Mouse (Mus musculus): ENCODE data around the gene Ppm1a.

Ppm1a gene

GRCm38 (mm10) chr12:72757086-72757485 is at the start of gene Ppm1a:
TSS of gene Ppm1a (plus strand) at chr12:72757455.
- DNase-seq (ENCODE audit: low spot score in 2 of 2) = no peak

- no peak for DNase-seq (ENCODE audit: low spot score in 2 of 2)
Observed at GRCm38 (mm10) chr12:72709981-72710380, 47.3 kb upstream of the Ppm1a start.

GRCm38 (mm10) chr12:72714896-72715295 is 42.4 kb upstream of the Ppm1a start:
- DNase-seq (ENCODE audit: low spot score in 2 of 2) = no peak

- no peak for DNase-seq (ENCODE audit: low spot score in 2 of 2)
Observed at GRCm38 (mm10) chr12:72715846-72716245, 41.4 kb upstream of the Ppm1a start.

- DNase-seq (ENCODE audit: low spot score in 2 of 2) = no peak
Observed at GRCm38 (mm10) chr12:72719046-72719445, 38.2 kb upstream of the Ppm1a start.

GRCm38 (mm10) chr12:72719452-72720087 is 37.7 kb upstream of the Ppm1a start:
- DNase-seq (ENCODE audit: low spot score in 2 of 2) = no peak

GRCm38 (mm10) chr12:72721710-72722109 is 35.5 kb upstream of the Ppm1a start:
- DNase-seq (ENCODE audit: low spot score in 2 of 2) = no peak

GRCm38 (mm10) chr12:72723965-72724364 is 33.3 kb upstream of the Ppm1a start:
- no peak for DNase-seq (ENCODE audit: low spot score in 2 of 2)

- DNase-seq (ENCODE audit: low spot score in 2 of 2) = no peak
Observed at GRCm38 (mm10) chr12:72727021-72727420, 30.2 kb upstream of the Ppm1a start.

GRCm38 (mm10) chr12:72727611-72728010 is 29.6 kb upstream of the Ppm1a start:
- no peak for DNase-seq (ENCODE audit: low spot score in 2 of 2)

GRCm38 (mm10) chr12:72734112-72734511 is 23.1 kb upstream of the Ppm1a start:
- no peak for DNase-seq (ENCODE audit: low spot score in 2 of 2)

GRCm38 (mm10) chr12:72741176-72741575 is 16.1 kb upstream of the Ppm1a start:
- no peak for DNase-seq (ENCODE audit: low spot score in 2 of 2)

- no peak for DNase-seq (ENCODE audit: low spot score in 2 of 2)
Observed at GRCm38 (mm10) chr12:72744803-72745360, 12.4 kb upstream of the Ppm1a start.

- DNase-seq (ENCODE audit: low spot score in 2 of 2) = no peak
Observed at GRCm38 (mm10) chr12:72745486-72745885, 11.8 kb upstream of the Ppm1a start.

- DNase-seq (ENCODE audit: low spot score in 2 of 2) = no peak
Observed at GRCm38 (mm10) chr12:72748341-72748740, 8.9 kb upstream of the Ppm1a start.

- no peak for DNase-seq (ENCODE audit: low spot score in 2 of 2)
Observed at GRCm38 (mm10) chr12:72748841-72749240, 8.4 kb upstream of the Ppm1a start.

GRCm38 (mm10) chr12:72749500-72749899 is 7.8 kb upstream of the Ppm1a start:
- DNase-seq (ENCODE audit: low spot score in 2 of 2) = no peak

GRCm38 (mm10) chr12:72750016-72750415 is 7.2 kb upstream of the Ppm1a start:
- no peak for DNase-seq (ENCODE audit: low spot score in 2 of 2)

GRCm38 (mm10) chr12:72750606-72751005 is 6.6 kb upstream of the Ppm1a start:
- no peak for DNase-seq (ENCODE audit: low spot score in 2 of 2)

GRCm38 (mm10) chr12:72757596-72757995 is 341 bp downstream of the Ppm1a start:
- no peak for DNase-seq (ENCODE audit: low spot score in 2 of 2)

GRCm38 (mm10) chr12:72759956-72760355 is 2.7 kb downstream of the Ppm1a start:
- no peak for DNase-seq (ENCODE audit: low spot score in 2 of 2)

GRCm38 (mm10) chr12:72760376-72761229 is 3.3 kb downstream of the Ppm1a start:
- DNase-seq (ENCODE audit: low spot score in 2 of 2) = peak; percentile 91 to 97

- DNase-seq (ENCODE audit: low spot score in 2 of 2) = no peak
Observed at GRCm38 (mm10) chr12:72761230-72761648, 4.0 kb downstream of the Ppm1a start.

Data from spleen, postnatal 4 days (tissue).